Mouse (Mus musculus) MEL (cell line): ENCODE measurements around the gene Colq. TPM values are rescaled to one million over a fixed set of nuclear protein-coding genes. Genes with fewer than 3 reads are reported as not detected.

Experiments
- DNase-seq: peaks from one replicate; pipeline ENCODE4 v3.0.0; 2011; ENCODE audit warnings: low read depth, low spot score
- H3K27ac ChIP-seq: 2 replicates; pipeline ENCODE4 v1.5.1; 2012; ENCODE audit warnings: low read depth, mild to moderate bottlenecking, control low read depth, low read length, moderate library complexity; ENCODE audit not compliant: control insufficient read depth
- H3K27me3 ChIP-seq, 2 experiments: fragments of 150-350 bp in 1 of 2; sonication (generic) in 1 of 2; 2 replicates each; pipeline ENCODE4 v1.6.1; 2012; ENCODE audit warnings: low read length in 2 of 2, mild to moderate bottlenecking in 2 of 2, improper control_type of control experiment in 1 of 2, moderate library complexity in 1 of 2; ENCODE audit not compliant: insufficient read depth in 2 of 2, control insufficient read depth in 1 of 2
- H3K36me3 ChIP-seq, 2 experiments: 2 replicates each; pipeline ENCODE4 v1.6.1; 2012 to 2014; ENCODE audit warnings: low read length in 2 of 2, improper control_type of control experiment in 1 of 2, inconsistent platforms in 1 of 2, mild to moderate bottlenecking in 1 of 2; ENCODE audit not compliant: insufficient read depth in 2 of 2, control insufficient read depth in 1 of 2
- H3K4me1 ChIP-seq, 2 experiments: fragments of 150-350 bp in 1 of 2; sonication (generic) in 1 of 2; 2 replicates each; pipeline ENCODE4 v1.6.1; 2012; ENCODE audit warnings: low read length in 2 of 2, improper control_type of control experiment in 1 of 2, mild to moderate bottlenecking in 1 of 2; ENCODE audit not compliant: insufficient read depth in 2 of 2, control insufficient read depth in 1 of 2
- H3K4me3 ChIP-seq, 2 experiments: fragments of 150-350 bp in 1 of 2; sonication (generic) in 1 of 2; 2 replicates each; pipeline ENCODE4 v1.5.1; 2012; ENCODE audit warnings: low read depth in 2 of 2, low read length in 2 of 2, mild to moderate bottlenecking in 2 of 2, moderate library complexity in 2 of 2, control low read depth in 1 of 2, improper control_type of control experiment in 1 of 2; ENCODE audit not compliant: control insufficient read depth in 1 of 2, insufficient read depth in 1 of 2
- H3K79me2 ChIP-seq: 2 replicates; pipeline ENCODE4 v1.6.1; 2012; ENCODE audit warnings: mild to moderate bottlenecking, low read length, moderate library complexity; ENCODE audit not compliant: control insufficient read depth, poor library complexity, insufficient read depth
- H3K9ac ChIP-seq: 2 replicates; pipeline ENCODE4 v1.6.1; 2012; ENCODE audit warnings: low read depth, mild to moderate bottlenecking, control low read depth, low read length, moderate library complexity; ENCODE audit not compliant: control insufficient read depth, poor library complexity, severe bottlenecking
- H3K9me3 ChIP-seq: fragments of 150-350 bp; sonication (generic); replicated peaks from 2 replicates; pipeline ENCODE4 v1.6.1; 2012; ENCODE audit warnings: mild to moderate bottlenecking, low read length, improper control_type of control experiment, moderate library complexity; ENCODE audit not compliant: insufficient read depth
- BHLHE40 ChIP-seq: IDR thresholded peaks from 2 replicates; pipeline ENCODE4 v1.6.1; 2012; ENCODE audit warnings: low read depth, mild to moderate bottlenecking, inconsistent platforms, low read length, improper control_type of control experiment, borderline replicate concordance
- CTCF ChIP-seq, 3 experiments: IDR thresholded peaks in 2 of 3; conservative IDR thresholded peaks in 1 of 3; 2 replicates each; pipeline ENCODE4 v1.5.1; 2011 to 2012; ENCODE audit warnings: low read length in 3 of 3, low read depth in 2 of 3, mild to moderate bottlenecking in 2 of 3, improper control_type of control experiment in 1 of 3, inconsistent platforms in 1 of 3, mixed read lengths in 1 of 3, moderate library complexity in 1 of 3; ENCODE audit not compliant: control insufficient read depth in 1 of 3, insufficient read depth in 1 of 3, poor library complexity in 1 of 3, severe bottlenecking in 1 of 3
- E2F4 ChIP-seq: IDR thresholded peaks from 2 replicates; pipeline ENCODE4 v1.6.1; 2011; ENCODE audit warnings: low read depth, low read length, improper control_type of control experiment, borderline replicate concordance
- EP300 ChIP-seq, 2 experiments: IDR thresholded peaks; 2 replicates each; pipeline ENCODE4 v1.6.1; 2011; ENCODE audit warnings: improper control_type of control experiment in 2 of 2, low read length in 2 of 2, low read depth in 1 of 2, mild to moderate bottlenecking in 1 of 2
- ETS1 ChIP-seq: IDR thresholded peaks from 2 replicates; pipeline ENCODE4 v1.6.1; 2012; ENCODE audit warnings: low read depth, mild to moderate bottlenecking, inconsistent platforms, low read length, improper control_type of control experiment, moderate library complexity
- JUND ChIP-seq: IDR thresholded peaks from 2 replicates; pipeline ENCODE4 v1.6.1; 2011; ENCODE audit warnings: low read depth, mild to moderate bottlenecking, improper control_type of control experiment, low read length
- MAFK ChIP-seq: IDR thresholded peaks from 2 replicates; pipeline ENCODE4 v1.6.1; 2011; ENCODE audit warnings: low read depth, mild to moderate bottlenecking, low read length, improper control_type of control experiment, borderline replicate concordance
- MAZ ChIP-seq: IDR thresholded peaks from 2 replicates; pipeline ENCODE4 v1.6.1; 2012; ENCODE audit warnings: low read depth, mild to moderate bottlenecking, inconsistent platforms, low read length, improper control_type of control experiment
- MEF2A ChIP-seq: IDR thresholded peaks from 2 replicates; pipeline ENCODE4 v1.6.1; 2014; ENCODE audit warnings: low read depth, mild to moderate bottlenecking, inconsistent platforms, low read length, improper control_type of control experiment; ENCODE audit not compliant: poor library complexity, insufficient replicate concordance, severe bottlenecking; ENCODE audit errors: extremely low read depth
- MXI1 ChIP-seq: IDR thresholded peaks from 2 replicates; pipeline ENCODE4 v1.6.1; 2011; ENCODE audit warnings: mild to moderate bottlenecking, low read depth, low read length, improper control_type of control experiment
- NELFE ChIP-seq: IDR thresholded peaks from 2 replicates; pipeline ENCODE4 v1.6.1; 2011; ENCODE audit warnings: low read depth, low read length, improper control_type of control experiment
- POLR2A ChIP-seq, 2 experiments: IDR thresholded peaks; 2 replicates each; pipeline ENCODE4 v1.6.1; 2011 to 2012; ENCODE audit warnings: low read length in 2 of 2, mild to moderate bottlenecking in 2 of 2, control low read depth in 1 of 2, improper control_type of control experiment in 1 of 2, low read depth in 1 of 2, moderate library complexity in 1 of 2; ENCODE audit not compliant: control insufficient read depth in 1 of 2, insufficient read depth in 1 of 2, poor library complexity in 1 of 2
- POLR2AphosphoS2 ChIP-seq: IDR thresholded peaks from 2 replicates; pipeline ENCODE4 v1.6.1; 2011; ENCODE audit warnings: low read length, improper control_type of control experiment
- POLR2AphosphoS5 ChIP-seq: IDR thresholded peaks from 2 replicates; pipeline ENCODE4 v1.6.1; 2012; ENCODE audit warnings: low read depth, borderline replicate concordance, mild to moderate bottlenecking, inconsistent platforms, low read length, moderate library complexity, mixed read lengths
- SMC3 ChIP-seq: IDR thresholded peaks from 2 replicates; pipeline ENCODE4 v1.6.1; 2011; ENCODE audit warnings: low read depth, low read length, improper control_type of control experiment
- TAL1 ChIP-seq: IDR thresholded peaks from 2 replicates; pipeline ENCODE4 v1.6.1; 2012; ENCODE audit warnings: mild to moderate bottlenecking, inconsistent platforms, low read length, moderate library complexity, mixed read lengths
- TBP ChIP-seq: IDR thresholded peaks from 2 replicates; pipeline ENCODE4 v1.8.0; 2011; ENCODE audit warnings: low read depth, low read length, improper control_type of control experiment
- ZC3H11A ChIP-seq: IDR thresholded peaks from 2 replicates; pipeline ENCODE4 v1.6.1; 2012; ENCODE audit warnings: low read depth, mild to moderate bottlenecking, inconsistent platforms, low read length, improper control_type of control experiment
- ZKSCAN1 ChIP-seq: IDR thresholded peaks from 2 replicates; pipeline ENCODE4 v1.6.1; 2012; ENCODE audit warnings: low read depth, mild to moderate bottlenecking, inconsistent platforms, low read length, improper control_type of control experiment, moderate library complexity
- ZMIZ1 ChIP-seq: IDR thresholded peaks from 2 replicates; pipeline ENCODE4 v1.6.1; 2012; ENCODE audit warnings: low read depth, mild to moderate bottlenecking, inconsistent platforms, low read length, improper control_type of control experiment, moderate library complexity
- ZNF384 ChIP-seq: IDR thresholded peaks from 2 replicates; pipeline ENCODE4 v1.6.1; 2012; ENCODE audit warnings: low read depth, mild to moderate bottlenecking, inconsistent platforms, low read length, improper control_type of control experiment
- polyA plus RNA-seq, 2 experiments: library from polyadenylated mRNA; stranded (reverse) in 1 of 2; unstranded in 1 of 2; fragments of >175 nt in 1 of 2; fragments of >200 nt in 1 of 2; gene quantifications; 2 replicates each; pipeline versions ENCODE4 v1.2.1 to v1.2.4; 2012; ENCODE audit warnings: low replicate concordance in 2 of 2, low read depth in 1 of 2; ENCODE audit not compliant: insufficient read length in 2 of 2, insufficient read depth in 1 of 2, missing spikeins in 1 of 2
- total RNA-seq: library from RNA; depleted of rRNA; stranded (reverse); fragments of 300-350 nt; gene quantifications from 2 replicates; pipeline ENCODE4 v1.2.3, GENCODE M21; 2012

Colq gene
- total and polyA plus RNA-seq, 3 experiments = not detected

GRCm38 (mm10) chr14:31560886-31561285, 30.3 kb downstream of the Colq start (continued):
- no peak; the same call in 1 of the 2 replicates for TF ChIP-seq MAFK
- TF ChIP-seq ZMIZ1 = no peak
- no peak for TF ChIP-seq E2F4
- no peak for TF ChIP-seq ZC3H11A
- no peak for TF ChIP-seq TBP
- no peak for TF ChIP-seq MAZ
- TF ChIP-seq POLR2A (IDR thresholded peaks at IDR 0.05; ENCODE audit: control insufficient read depth in 1 of 2, insufficient read depth in 1 of 2, low read depth in 1 of 2, low read length in 2 of 2, poor library complexity in 1 of 2) = no peak
- no peak for TF ChIP-seq ZNF384

GRCm38 (mm10) chr14:31559216-31559615, 31.9 kb downstream of the Colq start:
- no peaks in the 10 kb centered on the region for H3K79me2 ChIP-seq
- DNase-seq = no peak
- no peaks in the 10 kb centered on the region for H3K9me3 ChIP-seq
- no peak overlapping the region for H3K4me3 ChIP-seq
- H3K36me3 ChIP-seq = peaks cover 0 to 4% of the 10 kb centered on the region in 2 experiments; a peak in 2 of 4 replicates
- H3K9ac ChIP-seq = no peak overlapping the region
- no peak overlapping the region for H3K27ac ChIP-seq
- no peak for TF ChIP-seq ZNF384
- no peak for TF ChIP-seq MEF2A
- no peak for TF ChIP-seq EP300 (IDR thresholded peaks at IDR 0.05; ENCODE audit: low read depth in 1 of 2, low read length in 2 of 2)
- TF ChIP-seq TAL1 = no peak
- TF ChIP-seq MXI1 = no peak
- TF ChIP-seq BHLHE40 = no peak
- no peak for TF ChIP-seq JUND
- no peak for TF ChIP-seq POLR2AphosphoS5
- no peak for TF ChIP-seq SMC3
- no peak for TF ChIP-seq ZMIZ1
- TF ChIP-seq MAZ = no peak
- TF ChIP-seq ZKSCAN1 = no peak
- TF ChIP-seq POLR2AphosphoS2 = no peak
- no peak for TF ChIP-seq POLR2A (IDR thresholded peaks at IDR 0.05; ENCODE audit: control insufficient read depth in 1 of 2, insufficient read depth in 1 of 2, low read depth in 1 of 2, low read length in 2 of 2, poor library complexity in 1 of 2)
- no peak for TF ChIP-seq CTCF (IDR thresholded peaks at IDR 0.05 in 2 of 3, conservative IDR thresholded peaks at IDR 0.05 in 1 of 3; ENCODE audit: control insufficient read depth in 1 of 3, insufficient read depth in 1 of 3, low read depth in 2 of 3, low read length in 3 of 3, poor library complexity in 1 of 3, severe bottlenecking in 1 of 3)
- no peak for TF ChIP-seq ETS1
- no peak for TF ChIP-seq NELFE
- no peaks in the 10 kb centered on the region; a peak in 2 of 4 replicates for H3K27me3 ChIP-seq
- H3K4me1 ChIP-seq = peaks cover 0 to 10% of the 10 kb centered on the region in 2 experiments; a peak in 2 of 4 replicates
